Mouse (Mus musculus) midbrain, postnatal 0 days (tissue): ENCODE measurements at regions not wholly inside any gene's neighbourhood (a gene's known extent, or its start where the extent isn't known, plus 50 kb on each side); places are given as distances from the start of the nearest gene placed in this dataset.

Experiments
- ATAC-seq: fragments of 200-750 bp; cut with Nextera tagmentation; 2 replicates; pipeline ENCODE4 v1.8.0; 2017; ENCODE audit warnings: moderate number of reproducible peaks, mild to moderate bottlenecking, moderate TSS enrichment, moderate library complexity; ENCODE audit not compliant: low FRiP score
- DNase-seq: peaks from one replicate; pipeline ENCODE4 v3.0.0-alpha.2; 2015; ENCODE audit warnings: low spot score
- H3K27ac ChIP-seq: fragments of 300-500 bp; sonication (generic); 2 replicates; pipeline ENCODE4 v1.5.1; 2014; ENCODE audit warnings: low read depth, mild to moderate bottlenecking, low read length, mixed read lengths
- H3K27me3 ChIP-seq: fragments of 300-500 bp; sonication (generic); 2 replicates; pipeline ENCODE4 v1.6.1; 2014; ENCODE audit warnings: low read length, control low read depth, mixed read lengths; ENCODE audit not compliant: insufficient read depth
- H3K36me3 ChIP-seq: fragments of 300-500 bp; sonication (generic); 2 replicates; pipeline ENCODE4 v1.6.1; 2014; ENCODE audit warnings: low read length, control low read depth, mixed read lengths; ENCODE audit not compliant: insufficient read depth
- H3K4me1 ChIP-seq: fragments of 300-500 bp; sonication (generic); 2 replicates; pipeline ENCODE4 v1.6.1; 2014; ENCODE audit warnings: mild to moderate bottlenecking, control low read depth, antibody characterized with exemption, low read length, mixed read lengths; ENCODE audit not compliant: insufficient read depth
- H3K4me2 ChIP-seq: fragments of 300-500 bp; sonication (generic); 2 replicates; pipeline ENCODE4 v1.6.1; 2014; ENCODE audit warnings: low read depth, mild to moderate bottlenecking, low read length, mixed read lengths; ENCODE audit not compliant: poor library complexity, severe bottlenecking
- H3K4me3 ChIP-seq: fragments of 300-500 bp; sonication (generic); 2 replicates; pipeline ENCODE4 v1.5.1; 2014; ENCODE audit warnings: low read depth, mild to moderate bottlenecking, low read length, moderate library complexity
- H3K9ac ChIP-seq: fragments of 300-500 bp; sonication (generic); replicated peaks from 2 replicates; pipeline ENCODE4 v1.6.1; 2014; ENCODE audit warnings: mild to moderate bottlenecking, low read length, moderate library complexity, mixed read lengths; ENCODE audit not compliant: poor library complexity, severe bottlenecking
- H3K9me3 ChIP-seq: fragments of 300-500 bp; sonication (generic); 2 replicates; pipeline ENCODE4 v1.6.1; 2016; ENCODE audit warnings: low read length, control low read depth
- CTCF ChIP-seq: IDR thresholded peaks from 2 replicates; pipeline ENCODE4 v1.5.1; 2016; ENCODE audit warnings: antibody characterized with exemption, mild to moderate bottlenecking
- WGBS: fragments of 180-500 bp; shearing (Covaris S2); extraction: QIAGEN DNeasy Blood & Tissue Kit; methylation state at CpG from one replicate; pipeline ENCODE4 v1.1.7; 2014; 5-methylcytosine and 5-hydroxymethylcytosine counted together

DNA sequence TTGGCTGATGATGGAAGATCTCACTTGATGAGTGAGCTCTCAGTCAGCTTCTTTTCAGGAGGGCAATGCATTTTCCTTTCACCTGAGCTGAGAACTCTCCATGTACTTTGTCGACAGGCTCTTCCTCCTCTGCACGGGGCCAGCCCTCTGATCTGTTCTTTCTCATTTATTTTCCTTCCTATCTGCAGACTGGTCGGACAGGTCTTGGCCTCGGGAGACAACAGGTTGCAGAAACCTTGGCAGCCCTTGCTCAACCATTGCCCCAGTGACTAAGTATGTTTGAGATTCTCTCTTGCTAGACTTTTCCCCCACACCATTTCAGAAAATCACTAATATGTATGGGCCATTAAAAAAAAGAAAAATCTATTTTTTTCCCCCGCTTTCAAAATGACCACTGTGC, 53.7 kb upstream of the Jmy start:
- no peaks in the 10 kb centered on the region for H3K4me1 ChIP-seq
- DNase-seq, result no peak
- no peaks in the 10 kb centered on the region for H3K9me3 ChIP-seq
- no peak overlapping the region for H3K9ac ChIP-seq
- no peak for ATAC-seq
- 86% methylated on average over 5 of the region's 5 CpGs for WGBS
- H3K4me3 ChIP-seq, result no peak overlapping the region
- H3K27ac ChIP-seq, result no peak overlapping the region
- H3K4me2 ChIP-seq, result no peak overlapping the region
- TF ChIP-seq CTCF, result no peak
- H3K36me3 ChIP-seq, result no peaks in the 10 kb centered on the region
- no peaks in the 10 kb centered on the region for H3K27me3 ChIP-seq

- no peak overlapping the region for H3K4me2 ChIP-seq
- H3K9me3 ChIP-seq, result no peaks in the 10 kb centered on the region
- DNase-seq (peak; percentile 4), ATAC-seq (no peak)
- TF ChIP-seq CTCF, result no peak
- no peaks in the 10 kb centered on the region for H3K4me1 ChIP-seq
- WGBS, result 79% methylated on average over 7 of the region's 7 CpGs
- H3K9ac ChIP-seq, result no peak overlapping the region
- H3K36me3 ChIP-seq, result no peaks in the 10 kb centered on the region
- no peaks in the 10 kb centered on the region for H3K27me3 ChIP-seq
- no peak overlapping the region for H3K27ac ChIP-seq
- H3K4me3 ChIP-seq, result no peak overlapping the region
Measured at GRCm38 (mm10) chr13:93550311-93550710, 50.7 kb upstream of the Jmy start.
